Mouse (Mus musculus): ENCODE measurements around the gene Mlh1. TPM values are rescaled to one million over a fixed set of nuclear protein-coding genes. Genes with fewer than 3 reads are reported as not detected.

Mlh1 gene
- polyA plus RNA-seq, 1 experiment from 2014 or later = 37.0 TPM

GRCm38 (mm10) chr9:111306142-111306541 is 34.6 kb upstream of the Mlh1 start:
- peaks cover 8% of the 10 kb centered on the region; the same call in 1 of the 2 replicates for H3K9me3 ChIP-seq (replicated peaks; ENCODE audit: control insufficient read depth, low read length)
- no peak overlapping the region for H3K4me2 ChIP-seq (ENCODE audit: low read length)
- H3K36me3 ChIP-seq (ENCODE audit: control insufficient read depth, insufficient read depth, low read length) = no peaks in the 10 kb centered on the region
- WGBS = 89% methylated on average over 7 of the region's 7 CpGs
- peaks cover 14% of the 10 kb centered on the region for H3K27me3 ChIP-seq (replicated peaks; ENCODE audit: control insufficient read depth, insufficient read depth, low read length)
- H3K4me3 ChIP-seq (ENCODE audit: low read depth, low read length) = no peak overlapping the region
- H3K9ac ChIP-seq (ENCODE audit: low read length) = no peak overlapping the region
- ATAC-seq (no peak), DNase-seq (ENCODE audit: low spot score) (no peak)
- H3K4me1 ChIP-seq (ENCODE audit: control insufficient read depth, insufficient read depth, low read length) = no peaks in the 10 kb centered on the region
- no peak overlapping the region for H3K27ac ChIP-seq (ENCODE audit: low read depth, low read length)

DNA sequence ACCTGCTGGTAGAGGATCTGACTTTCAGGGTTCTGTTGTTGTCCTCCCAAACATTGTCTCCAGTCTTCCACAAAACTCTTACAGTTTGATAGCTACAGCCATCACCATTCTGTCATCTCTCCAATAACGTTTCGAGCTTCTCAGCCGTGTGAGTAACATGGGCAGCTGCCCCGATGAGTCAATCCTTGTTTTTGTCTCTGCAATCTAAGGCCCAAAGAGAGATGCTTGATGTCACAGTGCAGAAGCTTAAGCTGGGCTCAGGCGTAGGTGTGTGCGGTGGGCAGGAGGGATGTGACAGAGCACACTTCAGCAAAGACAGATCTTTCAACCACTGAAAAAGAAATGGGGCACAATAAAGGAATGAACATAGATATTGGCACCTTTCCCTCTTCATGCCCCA is 32.4 kb upstream of the Mlh1 start:
- ATAC-seq = no peak
- Histone ChIP-seq H3K4me3 (ENCODE audit: low read depth, low read length) (no peak overlapping the region), H3K27me3 (replicated peaks; ENCODE audit: control insufficient read depth, insufficient read depth, low read length) (no peaks in the 10 kb centered on the region), H3K9me3 (replicated peaks; ENCODE audit: control insufficient read depth, low read length) (no peaks in the 10 kb centered on the region), H3K27ac (ENCODE audit: low read depth, low read length) (no peak overlapping the region), H3K4me1 (ENCODE audit: control insufficient read depth, insufficient read depth, low read length) (no peaks in the 10 kb centered on the region), H3K4me2 (ENCODE audit: low read length) (no peak overlapping the region), H3K9ac (ENCODE audit: low read length) (no peak overlapping the region), H3K36me3 (ENCODE audit: control insufficient read depth, insufficient read depth, low read length) (no peaks in the 10 kb centered on the region)
- 95% methylated on average over 6 of the region's 6 CpGs for WGBS
- no peak for DNase-seq (ENCODE audit: low spot score)

DNA sequence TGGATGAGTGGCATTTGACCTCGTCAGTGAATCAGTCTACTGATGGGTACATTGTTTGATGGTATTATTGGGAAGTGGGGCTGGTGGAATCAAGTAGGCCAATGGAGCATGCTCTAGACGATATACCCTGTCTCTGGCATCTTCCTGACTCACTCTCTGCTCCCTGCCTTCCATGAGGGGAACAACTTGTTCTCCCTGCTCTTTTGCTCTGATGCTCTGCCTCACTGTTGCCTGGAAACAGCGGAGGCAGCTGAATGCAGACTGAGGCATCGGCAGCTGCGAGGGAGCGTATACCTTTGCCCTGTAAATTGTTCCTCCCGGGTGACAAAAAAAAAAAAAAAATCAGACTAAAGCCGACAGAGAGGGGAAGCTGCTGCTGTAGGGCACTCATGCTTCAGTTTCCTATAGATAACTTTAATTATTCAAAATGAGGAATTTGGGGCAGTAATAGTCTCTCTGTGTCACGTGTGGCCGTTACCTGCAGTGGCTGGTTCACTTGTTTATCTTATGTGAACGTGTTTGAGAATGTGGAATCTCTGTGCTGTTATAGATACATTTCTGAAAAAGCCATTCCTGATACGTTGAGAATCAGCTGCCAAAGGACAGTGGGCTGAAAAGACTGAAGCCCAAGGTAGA is 30.7 kb upstream of the Mlh1 start:
- H3K4me1 ChIP-seq (ENCODE audit: control insufficient read depth, insufficient read depth, low read length) = no peaks in the 10 kb centered on the region
- no peak for DNase-seq (ENCODE audit: low spot score)
- no peak for ATAC-seq
- no peaks in the 10 kb centered on the region for H3K36me3 ChIP-seq (ENCODE audit: control insufficient read depth, insufficient read depth, low read length)
- H3K27me3 ChIP-seq (replicated peaks; ENCODE audit: control insufficient read depth, insufficient read depth, low read length) = no peaks in the 10 kb centered on the region
- no peak overlapping the region for H3K4me3 ChIP-seq (ENCODE audit: low read depth, low read length)
- no peaks in the 10 kb centered on the region for H3K9me3 ChIP-seq (replicated peaks; ENCODE audit: control insufficient read depth, low read length)
- no peak overlapping the region for H3K27ac ChIP-seq (ENCODE audit: low read depth, low read length)
- H3K4me2 ChIP-seq (ENCODE audit: low read length) = no peak overlapping the region
- 63% methylated on average over 12 of the region's 12 CpGs for WGBS
- no peak overlapping the region for H3K9ac ChIP-seq (ENCODE audit: low read length)

DNA sequence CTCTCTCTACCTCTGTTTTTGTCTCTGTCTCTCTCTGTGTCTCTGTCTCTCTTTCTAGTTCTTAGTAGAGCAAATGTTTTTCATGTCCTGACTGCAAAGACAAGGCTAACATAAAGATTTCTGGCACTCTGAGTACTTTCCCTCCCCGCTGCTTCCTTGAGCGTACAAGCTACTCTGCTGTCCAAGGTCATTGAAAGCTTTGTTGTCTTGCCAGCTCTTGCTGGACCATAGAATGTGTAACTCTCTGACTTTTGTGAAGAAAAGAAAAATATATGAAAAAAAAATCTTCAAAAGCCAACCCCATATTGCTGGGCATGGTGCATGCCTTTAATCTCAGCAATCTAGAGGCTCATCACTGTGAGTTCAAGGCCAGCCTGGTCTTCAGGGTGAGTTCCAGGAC is 27.0 kb upstream of the Mlh1 start:
- Histone ChIP-seq H3K9ac (ENCODE audit: low read length) (no peak overlapping the region), H3K27ac (ENCODE audit: low read depth, low read length) (no peak overlapping the region), H3K4me2 (ENCODE audit: low read length) (no peak overlapping the region), H3K9me3 (replicated peaks; ENCODE audit: control insufficient read depth, low read length) (no peaks in the 10 kb centered on the region), H3K27me3 (replicated peaks; ENCODE audit: control insufficient read depth, insufficient read depth, low read length) (no peaks in the 10 kb centered on the region), H3K36me3 (ENCODE audit: control insufficient read depth, insufficient read depth, low read length) (no peaks in the 10 kb centered on the region), H3K4me3 (ENCODE audit: low read depth, low read length) (no peak overlapping the region), H3K4me1 (ENCODE audit: control insufficient read depth, insufficient read depth, low read length) (no peaks in the 10 kb centered on the region)
- ATAC-seq (no peak), DNase-seq (ENCODE audit: low spot score) (no peak)
- WGBS = 86% methylated on average over 2 of the region's 2 CpGs

DNA sequence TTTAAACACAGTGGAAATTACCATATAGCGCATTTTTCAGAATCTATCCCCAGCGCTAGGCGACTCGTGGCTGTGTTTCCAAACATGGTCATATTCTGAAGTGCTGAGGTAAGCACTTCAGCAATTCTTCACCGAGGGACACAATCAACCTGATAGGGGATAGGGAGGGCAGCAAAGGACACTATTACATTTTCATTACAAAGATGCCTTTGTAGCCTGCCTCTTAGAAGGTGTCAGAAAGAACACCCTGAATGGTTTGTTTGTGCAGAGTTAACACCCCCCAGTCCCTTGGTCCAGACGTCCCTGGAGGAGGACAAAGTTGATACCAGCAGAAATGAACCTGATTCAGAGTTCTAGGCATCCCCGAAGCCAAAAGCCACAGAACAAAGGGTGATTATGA is 24.8 kb upstream of the Mlh1 start:
- H3K4me3 ChIP-seq (ENCODE audit: low read depth, low read length) = no peak overlapping the region
- 75% methylated on average over 7 of the region's 7 CpGs for WGBS
- no peak for ATAC-seq
- no peaks in the 10 kb centered on the region for H3K4me1 ChIP-seq (ENCODE audit: control insufficient read depth, insufficient read depth, low read length)
- H3K9me3 ChIP-seq (replicated peaks; ENCODE audit: control insufficient read depth, low read length) = no peaks in the 10 kb centered on the region
- no peak overlapping the region for H3K9ac ChIP-seq (ENCODE audit: low read length)
- DNase-seq (ENCODE audit: low spot score) = no peak
- H3K27ac ChIP-seq (ENCODE audit: low read depth, low read length) = no peak overlapping the region
- no peaks in the 10 kb centered on the region for H3K36me3 ChIP-seq (ENCODE audit: control insufficient read depth, insufficient read depth, low read length)
- no peaks in the 10 kb centered on the region for H3K27me3 ChIP-seq (replicated peaks; ENCODE audit: control insufficient read depth, insufficient read depth, low read length)
- no peak overlapping the region for H3K4me2 ChIP-seq (ENCODE audit: low read length)

GRCm38 (mm10) chr9:111295323-111295722 is 23.7 kb upstream of the Mlh1 start:
- no peak for DNase-seq (ENCODE audit: low spot score)
- Histone ChIP-seq H3K9me3 (replicated peaks; ENCODE audit: control insufficient read depth, low read length) (no peaks in the 10 kb centered on the region), H3K4me2 (ENCODE audit: low read length) (no peak overlapping the region), H3K36me3 (ENCODE audit: control insufficient read depth, insufficient read depth, low read length) (no peaks in the 10 kb centered on the region), H3K9ac (ENCODE audit: low read length) (no peak overlapping the region), H3K27ac (ENCODE audit: low read depth, low read length) (no peak overlapping the region), H3K4me3 (ENCODE audit: low read depth, low read length) (no peak overlapping the region), H3K4me1 (ENCODE audit: control insufficient read depth, insufficient read depth, low read length) (no peaks in the 10 kb centered on the region), H3K27me3 (replicated peaks; ENCODE audit: control insufficient read depth, insufficient read depth, low read length) (no peaks in the 10 kb centered on the region)
- 54% methylated on average over 2 of the region's 2 CpGs for WGBS
- ATAC-seq = no peak

DNA sequence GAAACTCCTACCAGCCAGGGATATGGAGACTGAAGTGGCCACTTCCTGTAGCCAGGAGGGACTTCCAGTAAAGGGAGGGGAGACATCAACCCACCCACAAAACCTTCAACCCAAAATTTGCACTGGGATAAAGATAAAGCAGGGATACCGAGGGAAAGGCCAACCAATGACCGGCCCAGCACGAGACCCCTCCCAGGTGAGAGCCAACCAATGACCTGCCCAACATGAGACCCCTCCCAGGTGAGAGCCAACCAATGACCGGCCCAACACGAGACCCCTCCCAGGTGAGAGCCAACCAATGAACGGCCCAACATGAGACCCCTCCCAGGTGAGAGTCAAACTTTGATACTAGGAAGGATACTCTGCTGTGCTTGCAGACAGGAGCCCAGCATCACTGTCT is 23.3 kb upstream of the Mlh1 start:
- Histone ChIP-seq H3K4me3 (ENCODE audit: low read depth, low read length) (no peak overlapping the region), H3K27me3 (replicated peaks; ENCODE audit: control insufficient read depth, insufficient read depth, low read length) (no peaks in the 10 kb centered on the region), H3K27ac (ENCODE audit: low read depth, low read length) (no peak overlapping the region), H3K36me3 (ENCODE audit: control insufficient read depth, insufficient read depth, low read length) (no peaks in the 10 kb centered on the region), H3K4me1 (ENCODE audit: control insufficient read depth, insufficient read depth, low read length) (no peaks in the 10 kb centered on the region), H3K9ac (ENCODE audit: low read length) (no peak overlapping the region), H3K9me3 (replicated peaks; ENCODE audit: control insufficient read depth, low read length) (no peaks in the 10 kb centered on the region), H3K4me2 (ENCODE audit: low read length) (no peak overlapping the region)
- DNase-seq (ENCODE audit: low spot score) = no peak
- ATAC-seq = no peak
- WGBS = 94% methylated on average over 6 of the region's 6 CpGs

GRCm38 (mm10) chr9:111293234-111293633 is 21.6 kb upstream of the Mlh1 start:
- H3K4me1 ChIP-seq (ENCODE audit: control insufficient read depth, insufficient read depth, low read length) = no peaks in the 10 kb centered on the region; the same call in 1 of the 2 replicates
- H3K4me3 ChIP-seq (ENCODE audit: low read depth, low read length) = no peak overlapping the region
- no peak for DNase-seq (ENCODE audit: low spot score)
- no peak overlapping the region for H3K4me2 ChIP-seq (ENCODE audit: low read length)
- no peaks in the 10 kb centered on the region for H3K27me3 ChIP-seq (replicated peaks; ENCODE audit: control insufficient read depth, insufficient read depth, low read length)
- no peaks in the 10 kb centered on the region for H3K9me3 ChIP-seq (replicated peaks; ENCODE audit: control insufficient read depth, low read length)
- 87% methylated on average over 4 of the region's 4 CpGs for WGBS
- H3K9ac ChIP-seq (ENCODE audit: low read length) = no peak overlapping the region
- no peak overlapping the region for H3K27ac ChIP-seq (ENCODE audit: low read depth, low read length)
- ATAC-seq = no peak
- no peaks in the 10 kb centered on the region for H3K36me3 ChIP-seq (ENCODE audit: control insufficient read depth, insufficient read depth, low read length)

- no peaks in the 10 kb centered on the region for H3K27me3 ChIP-seq (replicated peaks; ENCODE audit: control insufficient read depth, insufficient read depth, low read length)
- no peak overlapping the region for H3K4me3 ChIP-seq (ENCODE audit: low read depth, low read length)
- no peak overlapping the region for H3K9ac ChIP-seq (ENCODE audit: low read length)
- no peaks in the 10 kb centered on the region for H3K9me3 ChIP-seq (replicated peaks; ENCODE audit: control insufficient read depth, low read length)
- 73% methylated on average over 11 of the region's 11 CpGs for WGBS
- no peaks in the 10 kb centered on the region for H3K36me3 ChIP-seq (ENCODE audit: control insufficient read depth, insufficient read depth, low read length)
- no peak for DNase-seq (ENCODE audit: low spot score)
- no peak for ATAC-seq
- H3K4me2 ChIP-seq (ENCODE audit: low read length) = no peak overlapping the region
- H3K27ac ChIP-seq (ENCODE audit: low read depth, low read length) = no peak overlapping the region
- H3K4me1 ChIP-seq (ENCODE audit: control insufficient read depth, insufficient read depth, low read length) = no peaks in the 10 kb centered on the region; the same call in 1 of the 2 replicates
These were observed 19.0 kb upstream of the Mlh1 start for GRCm38 (mm10) chr9:111290539-111291100.

Data from forebrain, embryonic 14.5 days (tissue).